Mouse (Mus musculus): ENCODE results near the gene Ptprk.

Gene Ptprk

GRCm38 (mm10) chr10:28303856-28304255, 229.2 kb downstream of the Ptprk start:
- DNase-seq = no peak

GRCm38 (mm10) chr10:28304292-28304875, 229.8 kb downstream of the Ptprk start:
- no peak for DNase-seq

GRCm38 (mm10) chr10:28306451-28307086, 231.9 kb downstream of the Ptprk start:
- peak; percentile 39 to 55 for DNase-seq

- DNase-seq = no peak
Measured at GRCm38 (mm10) chr10:28311369-28311768, 236.7 kb downstream of the Ptprk start.

GRCm38 (mm10) chr10:28322995-28323394, 248.4 kb downstream of the Ptprk start:
- DNase-seq = no peak

GRCm38 (mm10) chr10:28335232-28335631, 260.6 kb downstream of the Ptprk start:
- DNase-seq = no peak

- no peak for DNase-seq
Measured at GRCm38 (mm10) chr10:28338536-28338935, 263.9 kb downstream of the Ptprk start.

- peak; percentile 87 to 88 for DNase-seq
Measured at GRCm38 (mm10) chr10:28345196-28345681, 270.6 kb downstream of the Ptprk start.

- no peak for DNase-seq
Measured at GRCm38 (mm10) chr10:28365291-28365690, 290.7 kb downstream of the Ptprk start.

GRCm38 (mm10) chr10:28366065-28366677, 291.6 kb downstream of the Ptprk start:
- no peak for DNase-seq

GRCm38 (mm10) chr10:28369808-28370207, 295.2 kb downstream of the Ptprk start:
- DNase-seq = no peak

GRCm38 (mm10) chr10:28374874-28375273, 300.3 kb downstream of the Ptprk start:
- DNase-seq = no peak

- DNase-seq = no peak
Measured at GRCm38 (mm10) chr10:28379752-28380488, 305.3 kb downstream of the Ptprk start.

- DNase-seq = no peak
Measured at GRCm38 (mm10) chr10:28387563-28388222, 313.1 kb downstream of the Ptprk start.

- DNase-seq = peak in 1 of 2 experiments; percentile 8
Measured at GRCm38 (mm10) chr10:28391168-28391567, 316.5 kb downstream of the Ptprk start.

GRCm38 (mm10) chr10:28395610-28396519, 321.2 kb downstream of the Ptprk start:
- DNase-seq = no peak

- no peak for DNase-seq
Measured at GRCm38 (mm10) chr10:28396520-28396915, 321.9 kb downstream of the Ptprk start.

GRCm38 (mm10) chr10:28401796-28402195, 327.2 kb downstream of the Ptprk start:
- DNase-seq = no peak

- DNase-seq = no peak
Measured at GRCm38 (mm10) chr10:28408980-28409379, 334.4 kb downstream of the Ptprk start.

GRCm38 (mm10) chr10:28414823-28415222, 340.2 kb downstream of the Ptprk start:
- no peak for DNase-seq

- no peak for DNase-seq
Measured at GRCm38 (mm10) chr10:28422622-28423021, 348.0 kb downstream of the Ptprk start.

- DNase-seq = peak in 1 of 2 experiments; percentile 8
Measured at GRCm38 (mm10) chr10:28425371-28425770, 350.8 kb downstream of the Ptprk start.

All from cerebellum, postnatal 25 days (tissue).